Mouse (Mus musculus) ES-E14 (cell line): ENCODE data around the gene Rreb1. TPM values are rescaled to one million over a fixed set of nuclear protein-coding genes. Genes with fewer than 3 reads are reported as not detected.

Experiments
- DNase-seq: peaks from one replicate; pipeline ENCODE4 v3.0.0-alpha.2; 2013; ENCODE audit warnings: low read depth, low spot score
- H3K27ac ChIP-seq: 2 replicates; pipeline ENCODE4 v1.5.1; 2012; ENCODE audit warnings: low read depth, mild to moderate bottlenecking, low read length, moderate library complexity, mixed read lengths; ENCODE audit not compliant: poor library complexity, insufficient read depth, severe bottlenecking
- H3K36me3 ChIP-seq: 2 replicates; pipeline ENCODE4 v1.6.1; 2012; ENCODE audit warnings: mild to moderate bottlenecking, low read length, moderate library complexity, mixed read lengths; ENCODE audit not compliant: control insufficient read depth, poor library complexity, insufficient read depth, severe bottlenecking
- H3K4me1 ChIP-seq, 2 experiments: fragments of 150-350 bp in 1 of 2; sonication (generic) in 1 of 2; 2 replicates each; pipeline ENCODE4 v1.6.1; 2012; ENCODE audit warnings: low read length in 2 of 2, mild to moderate bottlenecking in 1 of 2, mixed read lengths in 1 of 2; ENCODE audit not compliant: control insufficient read depth in 2 of 2, insufficient read depth in 2 of 2, poor library complexity in 1 of 2
- H3K4me3 ChIP-seq, 2 experiments: fragments of 150-350 bp in 1 of 2; sonication (generic) in 1 of 2; 2 replicates each; pipeline ENCODE4 v1.5.1; 2012; ENCODE audit warnings: low read length in 2 of 2, low read depth in 1 of 2, mild to moderate bottlenecking in 1 of 2, mixed read lengths in 1 of 2; ENCODE audit not compliant: insufficient read depth in 1 of 2, poor library complexity in 1 of 2, severe bottlenecking in 1 of 2
- H3K9ac ChIP-seq: 2 replicates; pipeline ENCODE4 v1.6.1; 2012; ENCODE audit warnings: low read depth, mild to moderate bottlenecking, low read length, mixed read lengths; ENCODE audit not compliant: poor library complexity, insufficient read depth, severe bottlenecking
- H3K9me3 ChIP-seq: fragments of 150-350 bp; sonication (generic); 2 replicates; pipeline ENCODE4 v1.6.1; 2012; ENCODE audit warnings: low read depth, mild to moderate bottlenecking, low read length; ENCODE audit not compliant: control insufficient read depth, insufficient read depth
- CHD2 ChIP-seq: IDR thresholded peaks from 2 replicates; pipeline ENCODE4 v1.6.1; 2014; ENCODE audit warnings: mild to moderate bottlenecking, low read depth, low read length, inconsistent platforms
- HCFC1 ChIP-seq: IDR thresholded peaks from 2 replicates; pipeline ENCODE4 v1.6.1; 2012; ENCODE audit warnings: low read length, inconsistent platforms, borderline replicate concordance; ENCODE audit not compliant: insufficient read depth
- MAFK ChIP-seq: IDR thresholded peaks from 2 replicates; pipeline ENCODE4 v1.6.1; 2014; ENCODE audit warnings: mild to moderate bottlenecking, low read depth, low read length, inconsistent platforms; ENCODE audit not compliant: insufficient read depth
- ZC3H11A ChIP-seq: IDR thresholded peaks from 2 replicates; pipeline ENCODE4 v1.6.1; 2012; ENCODE audit warnings: low read depth, mild to moderate bottlenecking, inconsistent platforms, low read length, borderline replicate concordance
- ZNF384 ChIP-seq: IDR thresholded peaks from 2 replicates; pipeline ENCODE4 v1.6.1; 2012; ENCODE audit warnings: low read depth, low read length, inconsistent platforms
- in situ Hi-C, 2 experiments: fragments of 600-800 bp; cut with MboI; formaldehyde crosslinking; loops; one replicate each; pipeline ENCODE4 v1.15.1; 2025; ENCODE audit warnings: low sequenced_read_pairs in 2 of 2, inconsistent platforms in 1 of 2; ENCODE audit not compliant: unreplicated experiment in 2 of 2
- total RNA-seq: library from RNA; depleted of rRNA; stranded (reverse); fragments of 300-350 nt; gene quantifications from 2 replicates; pipeline ENCODE4 v1.2.3, GENCODE M21; 2012

The Rreb1 gene
- total RNA-seq, 1 experiment: 14.7 TPM

DNA sequence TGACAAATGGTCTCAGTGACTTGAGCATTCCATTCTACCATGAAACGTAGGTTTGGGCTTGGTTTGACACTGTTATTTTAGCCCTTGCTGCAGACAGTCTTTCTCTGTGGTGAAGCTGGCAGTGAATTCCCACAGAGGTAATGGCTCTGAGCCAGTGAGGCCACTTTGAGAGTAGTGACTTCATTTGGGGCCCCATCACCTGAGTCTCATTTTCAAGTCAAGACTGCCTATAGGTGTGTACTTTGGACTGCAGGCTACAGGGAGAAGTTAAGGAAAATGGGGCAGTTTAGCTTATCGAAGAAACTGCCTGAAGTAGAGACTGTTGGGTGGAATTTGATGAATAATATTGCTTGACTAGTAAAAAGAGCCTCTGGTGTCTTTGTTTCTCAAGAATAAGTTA is 131.0 kb downstream of the Rreb1 start:
- H3K9ac ChIP-seq: no peak overlapping the region
- DNase-seq: no peak
- H3K27ac ChIP-seq: no peak overlapping the region
- H3K9me3 ChIP-seq: no peaks in the 10 kb centered on the region
- H3K36me3 ChIP-seq: peaks cover 5% of the 10 kb centered on the region; the same call in 1 of the 2 replicates
- peaks cover 0 to 6% of the 10 kb centered on the region in 2 experiments; a peak in 1 of 4 replicates for H3K4me1 ChIP-seq
- TF ChIP-seq HCFC1 (no peak), ZNF384 (no peak), MAFK (no peak), ZC3H11A (no peak)
- no peak overlapping the region for H3K4me3 ChIP-seq
- in situ Hi-C loops: no loop called here

- no peak overlapping the region for H3K4me3 ChIP-seq
- H3K4me1 ChIP-seq: peaks cover 0 to 6% of the 10 kb centered on the region in 2 experiments; a peak in 1 of 4 replicates
- H3K9ac ChIP-seq: no peak overlapping the region
- TF ChIP-seq HCFC1: no peak
- TF ChIP-seq CHD2: no peak
- TF ChIP-seq ZC3H11A: no peak
- no peak for TF ChIP-seq MAFK
- TF ChIP-seq ZNF384: no peak
- H3K27ac ChIP-seq: no peak overlapping the region
- in situ Hi-C loops: no loop called here
- no peaks in the 10 kb centered on the region for H3K9me3 ChIP-seq
- DNase-seq: no peak
- peaks cover 16% of the 10 kb centered on the region; the same call in 1 of the 2 replicates for H3K36me3 ChIP-seq
Measured at GRCm38 (mm10) chr13:37912011-37912410, 133.8 kb downstream of the Rreb1 start.

DNA sequence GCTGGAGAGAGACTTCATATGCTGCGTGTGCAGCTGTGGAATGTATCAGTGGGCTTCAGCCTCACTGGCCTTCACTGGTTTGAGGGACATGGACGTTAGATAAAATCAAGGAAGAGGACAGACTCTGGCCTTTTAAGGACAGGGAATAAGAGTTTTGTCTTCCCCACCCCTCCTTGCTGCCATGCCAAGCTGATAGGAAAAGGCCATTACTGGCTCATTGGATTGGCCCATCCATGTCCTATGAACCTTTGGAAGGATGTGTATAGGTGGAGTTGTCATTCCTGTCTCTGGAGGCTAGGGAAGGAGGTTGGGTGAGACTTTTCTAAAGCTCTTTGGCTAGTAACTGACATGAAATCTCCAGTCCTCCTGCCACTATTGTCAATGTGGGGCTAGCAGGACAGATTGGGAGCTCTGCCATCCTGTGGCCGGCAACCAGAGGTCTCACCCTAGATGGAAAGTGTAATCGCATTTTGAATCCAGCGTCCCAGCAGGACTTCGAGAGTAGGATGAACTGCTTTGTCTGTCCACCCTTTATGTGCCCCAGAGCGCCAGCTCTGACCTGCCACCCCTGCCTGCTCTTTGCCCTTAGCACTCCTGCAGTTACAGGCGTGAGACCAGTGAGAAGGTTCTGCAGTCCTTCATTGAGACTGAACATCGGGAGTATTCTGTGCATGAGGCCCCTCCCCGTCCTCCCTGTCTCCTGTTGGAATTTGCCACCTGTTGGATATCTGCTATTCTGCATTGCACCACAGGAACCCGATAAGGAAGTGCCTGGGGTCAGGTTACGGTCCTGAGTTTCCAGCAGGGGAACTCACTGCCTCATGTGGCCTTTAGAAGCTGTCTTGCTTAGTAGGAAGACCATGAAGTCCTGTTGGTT is 134.6 kb downstream of the Rreb1 start:
- no peak for TF ChIP-seq CHD2
- no peak for TF ChIP-seq ZNF384
- no peak for TF ChIP-seq MAFK
- in situ Hi-C loops: no loop called here
- Histone ChIP-seq H3K4me3 (no peak overlapping the region), H3K9me3 (no peaks in the 10 kb centered on the region), H3K4me1 (peaks cover 0 to 6% of the 10 kb centered on the region in 2 experiments; a peak in 1 of 4 replicates), H3K9ac (no peak overlapping the region), H3K27ac (no peak overlapping the region), H3K36me3 (peaks cover 22% of the 10 kb centered on the region; the same call in 1 of the 2 replicates)
- DNase-seq: no peak

- no peak overlapping the region for H3K4me3 ChIP-seq
- no peaks in the 10 kb centered on the region for H3K9me3 ChIP-seq
- in situ Hi-C loops: no loop called here
- no peak overlapping the region for H3K9ac ChIP-seq
- no peak for DNase-seq
- peaks cover 23% of the 10 kb centered on the region; the same call in 1 of the 2 replicates for H3K36me3 ChIP-seq
- no peak overlapping the region for H3K27ac ChIP-seq
- TF ChIP-seq ZNF384: no peak
- TF ChIP-seq HCFC1: no peak
- no peak for TF ChIP-seq CHD2
- TF ChIP-seq ZC3H11A: no peak
- TF ChIP-seq MAFK: no peak
- peaks cover 0 to 6% of the 10 kb centered on the region in 2 experiments; a peak in 1 of 4 replicates for H3K4me1 ChIP-seq
Measured at GRCm38 (mm10) chr13:37913963-37914362, 135.8 kb downstream of the Rreb1 start.
